Mouse (Mus musculus): Measurements from ENCODE around the gene Catsper1. TPM values are rescaled to one million over a fixed set of nuclear protein-coding genes. Genes with fewer than 3 reads are reported as not detected.
A peak's percentile ranks its signal among the peaks of the same experiment; 100 is the strongest.

Catsper1 gene
- not detected for total RNA-seq (2022)

DNA sequence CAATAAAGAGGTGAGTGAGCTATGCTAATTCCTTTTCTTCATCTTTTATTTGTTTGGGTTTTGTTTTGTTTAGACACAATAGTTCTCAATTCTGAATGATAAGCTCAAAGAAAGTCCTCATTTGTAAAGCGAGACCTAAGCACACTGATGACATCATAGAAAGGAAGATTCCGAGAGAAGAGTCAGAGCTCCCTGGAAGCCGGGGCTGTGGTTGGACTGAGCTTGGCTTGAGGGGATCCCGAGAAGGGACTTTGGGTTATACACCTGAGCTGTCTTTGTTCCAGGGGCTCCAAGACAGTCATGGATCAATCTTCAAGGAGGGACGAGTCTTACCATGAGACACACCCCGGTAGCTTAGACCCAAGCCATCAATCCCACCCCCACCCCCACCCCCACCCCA lies at the start of gene Catsper1:
Catsper1 (plus strand) TSS at position 301 of the 400 bp plus-strand sequence.
- DNase-seq (ENCODE audit: low spot score in 2 of 2), result no peak

- DNase-seq (ENCODE audit: low spot score in 2 of 2), result peak; percentile 95 to 98
These were observed 40.4 kb upstream of the Catsper1 start, which contains the start of gene Sf3b2 for GRCm38 (mm10) chr19:5294972-5295735. Gene Sf3b2 (minus strand): TSS chr19:5295455.

GRCm38 (mm10) chr19:5295736-5296075 lies 39.8 kb upstream of the Catsper1 start:
- no peak for DNase-seq (ENCODE audit: low spot score in 2 of 2)

DNA sequence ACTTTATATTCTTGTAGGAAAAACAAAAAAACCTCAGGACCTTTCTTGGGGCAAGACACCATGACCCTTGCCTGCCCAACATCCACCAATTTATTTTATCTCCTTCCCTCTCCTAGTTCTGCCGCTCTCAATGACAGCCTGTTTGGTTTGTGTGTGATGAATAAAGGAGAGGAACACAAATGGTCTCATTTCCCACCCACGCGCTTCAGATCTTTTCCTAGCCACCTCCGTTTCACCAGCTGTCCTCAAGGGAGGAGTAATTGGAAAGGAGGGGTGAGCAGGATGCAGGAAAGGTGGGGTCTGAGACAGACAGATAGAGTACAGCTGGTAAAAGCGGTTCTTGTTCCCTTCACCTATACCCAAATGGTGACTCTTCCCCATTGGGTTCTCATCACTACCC lies 38.9 kb upstream of the Catsper1 start:
- peak in 1 of 2 experiments; percentile 78 for DNase-seq (ENCODE audit: low spot score in 2 of 2)

- DNase-seq (ENCODE audit: low spot score in 2 of 2), result peak in 1 of 2 experiments; percentile 51
These were observed 37.4 kb upstream of the Catsper1 start, which contains the start of gene Gal3st3 for GRCm38 (mm10) chr19:5297903-5298800. Gene Gal3st3 (plus strand): TSS chr19:5298331.

- DNase-seq (ENCODE audit: low spot score in 2 of 2), result no peak
These were observed 35.0 kb upstream of the Catsper1 start for GRCm38 (mm10) chr19:5300588-5300987.

DNA sequence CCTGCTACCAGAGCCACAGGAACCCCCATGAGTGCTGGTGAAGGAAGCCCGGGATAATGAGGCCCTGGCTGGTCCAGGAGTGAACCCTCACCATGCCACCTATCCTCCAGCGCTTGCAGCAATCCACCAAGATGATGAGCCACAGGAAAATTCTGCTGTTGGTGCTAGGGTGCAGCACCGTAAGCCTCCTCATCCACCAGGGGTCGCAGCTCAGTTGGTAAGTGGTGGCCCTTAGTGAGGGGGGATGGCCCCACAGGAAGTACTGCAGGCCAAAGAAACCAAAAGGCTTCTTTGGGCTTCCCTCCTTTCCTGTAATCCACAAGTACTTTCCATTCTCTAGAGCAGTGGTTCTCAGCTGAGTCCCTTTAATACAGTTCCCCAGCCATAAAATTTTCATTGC lies 33.1 kb upstream of the Catsper1 start:
- no peak for DNase-seq (ENCODE audit: low spot score in 2 of 2)

GRCm38 (mm10) chr19:5306279-5306678 lies 29.3 kb upstream of the Catsper1 start:
- no peak for DNase-seq (ENCODE audit: low spot score in 2 of 2)

DNA sequence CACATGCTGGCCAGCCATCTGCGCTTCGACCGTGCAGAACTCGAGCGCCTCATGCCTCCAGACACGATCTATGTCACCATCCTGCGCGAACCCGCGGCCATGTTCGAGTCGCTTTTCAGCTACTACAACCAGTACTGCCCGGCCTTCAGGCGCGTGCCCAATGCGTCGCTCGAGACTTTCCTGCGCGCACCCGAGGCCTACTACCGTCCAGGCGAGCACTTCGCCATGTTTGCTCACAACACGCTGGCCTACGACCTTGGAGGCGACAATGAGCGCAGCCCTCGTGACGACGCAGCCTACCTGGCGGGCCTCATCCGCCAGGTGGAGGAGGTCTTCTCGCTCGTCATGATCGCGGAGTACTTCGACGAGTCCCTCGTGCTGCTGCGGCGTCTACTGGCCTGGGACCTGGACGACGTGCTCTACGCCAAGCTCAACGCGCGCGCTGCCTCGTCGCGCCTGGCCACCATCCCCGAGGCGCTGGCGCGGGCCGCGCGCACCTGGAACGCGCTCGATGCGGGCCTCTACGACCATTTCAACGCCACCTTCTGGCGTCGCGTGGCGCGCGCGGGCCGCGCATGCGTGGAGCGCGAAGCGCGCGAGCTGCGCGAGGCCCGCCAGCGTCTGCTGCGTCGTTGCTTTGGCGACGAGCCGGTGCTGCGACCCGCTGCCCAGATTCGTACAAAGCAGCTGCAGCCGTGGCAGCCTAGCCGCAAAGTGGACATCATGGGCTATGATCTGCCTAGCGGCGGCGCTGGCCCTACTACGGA lies 28.4 kb upstream of the Catsper1 start:
- no peak for DNase-seq (ENCODE audit: low spot score in 2 of 2)

- no peak for DNase-seq (ENCODE audit: low spot score in 2 of 2)
These were observed 26.5 kb upstream of the Catsper1 start for GRCm38 (mm10) chr19:5309025-5309424.

- DNase-seq (ENCODE audit: low spot score in 2 of 2), result no peak
These were observed 22.4 kb upstream of the Catsper1 start for GRCm38 (mm10) chr19:5313189-5313588.

GRCm38 (mm10) chr19:5323801-5324200 lies 11.7 kb upstream of the Catsper1 start:
- no peak for DNase-seq (ENCODE audit: low spot score in 2 of 2)

- no peak for DNase-seq (ENCODE audit: low spot score in 2 of 2)
These were observed 7.6 kb upstream of the Catsper1 start for GRCm38 (mm10) chr19:5327970-5328369.

DNA sequence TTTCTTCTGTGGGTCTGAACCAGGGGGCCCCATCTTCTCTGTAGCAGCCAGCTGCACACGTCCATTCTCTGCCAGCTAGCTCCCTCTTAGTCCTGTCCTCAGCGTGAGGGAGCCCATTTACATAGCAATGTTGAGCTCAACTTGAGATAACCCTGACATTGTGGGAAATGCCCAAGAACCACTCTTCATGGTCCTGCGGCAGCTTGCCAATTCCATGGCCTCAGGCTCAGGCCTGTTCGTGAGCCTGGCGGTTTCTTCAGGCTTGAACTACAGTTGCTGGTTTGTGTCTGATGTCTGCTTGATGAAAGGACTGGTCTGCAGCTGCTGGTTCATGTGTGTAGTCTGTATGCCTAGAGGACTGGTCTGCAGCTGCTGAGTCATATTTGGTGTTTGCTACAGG lies 800 bp upstream of the Catsper1 start:
- no peak for DNase-seq (ENCODE audit: low spot score in 2 of 2)

GRCm38 (mm10) chr19:5337975-5338374 lies 2.4 kb downstream of the Catsper1 start:
- DNase-seq (ENCODE audit: low spot score in 2 of 2), result peak; percentile 29 to 53

GRCm38 (mm10) chr19:5341360-5341759 lies 5.8 kb downstream of the Catsper1 start:
- DNase-seq (ENCODE audit: low spot score in 2 of 2), result no peak

GRCm38 (mm10) chr19:5345297-5346131 lies 10.0 kb downstream of the Catsper1 start:
- DNase-seq (ENCODE audit: low spot score in 2 of 2), result no peak

DNA sequence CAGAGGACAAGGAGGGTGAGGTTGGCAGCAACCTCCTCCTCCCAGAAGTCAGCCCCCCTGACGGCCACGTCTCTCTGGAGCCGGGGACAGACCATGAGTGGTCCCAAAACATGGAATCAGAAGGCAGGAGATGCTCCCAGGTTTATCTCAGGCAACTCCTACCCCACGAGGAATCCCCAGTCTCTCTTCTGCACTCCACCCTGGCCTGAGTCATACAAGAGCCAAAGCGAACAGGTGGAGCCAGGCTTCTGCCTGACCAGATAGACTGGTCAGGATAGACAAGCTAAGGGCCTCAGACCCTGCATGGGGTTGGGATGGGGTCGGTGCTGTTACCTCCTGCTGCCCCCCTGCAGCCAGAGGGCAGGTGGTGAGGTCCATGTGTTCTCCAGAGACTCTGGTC lies 12.5 kb downstream of the Catsper1 start:
- DNase-seq (ENCODE audit: low spot score in 2 of 2), result no peak

DNA sequence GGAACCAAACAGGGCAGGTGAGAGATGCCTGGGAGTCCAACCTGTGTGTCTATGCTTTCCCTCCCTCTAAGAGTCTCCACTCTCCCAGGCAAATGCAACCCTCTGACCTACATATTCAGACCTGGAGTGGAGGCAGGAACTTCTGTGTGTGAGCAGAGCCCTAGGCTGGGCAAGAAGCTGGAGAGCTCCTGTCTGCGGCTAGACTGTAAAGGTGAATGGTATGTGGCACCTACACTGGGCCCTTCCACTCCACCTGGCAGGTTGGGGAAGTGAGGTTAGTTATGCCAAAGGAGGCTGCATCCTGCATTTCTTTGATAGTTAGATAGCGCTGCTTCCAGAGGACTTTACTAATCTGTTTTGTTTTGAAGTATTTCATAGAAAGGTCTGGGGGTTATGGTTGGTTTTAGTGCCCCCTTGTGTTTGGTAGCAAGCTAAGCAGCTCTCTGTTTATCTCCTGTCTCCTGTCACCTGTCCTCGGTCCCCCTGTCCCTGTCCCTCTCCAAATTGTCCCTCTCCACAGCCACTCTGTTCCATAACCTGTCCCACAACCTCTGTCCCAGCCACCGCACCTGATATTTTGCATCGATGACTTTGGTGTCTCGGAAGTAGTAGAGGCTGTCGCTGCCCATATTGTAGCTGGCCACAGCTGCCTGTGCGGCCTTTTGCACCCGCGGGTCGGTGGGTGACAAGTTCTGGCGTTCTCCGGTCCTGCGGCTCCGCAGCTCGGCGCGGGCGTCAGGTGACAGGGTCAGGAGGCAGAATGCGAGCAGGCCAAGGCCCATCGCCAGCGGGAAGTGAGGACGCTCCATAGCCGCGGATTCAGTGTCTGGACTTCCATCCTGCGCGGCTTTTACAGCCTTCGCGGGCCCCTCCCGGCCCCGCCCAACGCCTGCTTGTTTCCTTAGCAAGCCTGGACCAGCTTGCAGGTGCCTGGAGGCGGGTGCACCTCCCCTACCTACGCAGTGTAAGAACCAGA lies 13.3 kb downstream of the Catsper1 start:
- peak in 1 of 2 experiments; percentile 37 for DNase-seq (ENCODE audit: low spot score in 2 of 2)
